Mouse (Mus musculus): ENCODE results near the gene Prdx2.

Prdx2 gene

DNA sequence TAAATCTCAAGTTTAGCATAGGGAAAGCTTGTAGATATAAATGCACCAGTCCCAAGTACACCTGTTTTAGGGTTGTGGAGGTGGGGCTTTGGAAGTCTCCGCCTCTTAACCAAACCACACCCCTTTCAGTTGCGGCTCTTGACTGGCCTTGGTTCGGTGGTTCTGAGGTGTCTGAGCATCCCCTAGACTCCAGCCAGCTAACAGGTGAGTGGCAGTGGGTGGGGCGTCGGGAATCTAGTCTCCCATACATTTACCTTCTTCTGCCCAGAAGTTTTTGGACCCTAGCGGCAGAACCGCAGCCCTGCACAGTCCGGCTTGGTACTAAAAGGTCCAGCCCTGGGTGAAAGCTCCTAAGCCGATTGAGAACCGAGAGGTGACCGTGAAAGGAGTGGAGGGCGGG lies 19.6 kb upstream of the Prdx2 start:
- DNase-seq: no peak

DNA sequence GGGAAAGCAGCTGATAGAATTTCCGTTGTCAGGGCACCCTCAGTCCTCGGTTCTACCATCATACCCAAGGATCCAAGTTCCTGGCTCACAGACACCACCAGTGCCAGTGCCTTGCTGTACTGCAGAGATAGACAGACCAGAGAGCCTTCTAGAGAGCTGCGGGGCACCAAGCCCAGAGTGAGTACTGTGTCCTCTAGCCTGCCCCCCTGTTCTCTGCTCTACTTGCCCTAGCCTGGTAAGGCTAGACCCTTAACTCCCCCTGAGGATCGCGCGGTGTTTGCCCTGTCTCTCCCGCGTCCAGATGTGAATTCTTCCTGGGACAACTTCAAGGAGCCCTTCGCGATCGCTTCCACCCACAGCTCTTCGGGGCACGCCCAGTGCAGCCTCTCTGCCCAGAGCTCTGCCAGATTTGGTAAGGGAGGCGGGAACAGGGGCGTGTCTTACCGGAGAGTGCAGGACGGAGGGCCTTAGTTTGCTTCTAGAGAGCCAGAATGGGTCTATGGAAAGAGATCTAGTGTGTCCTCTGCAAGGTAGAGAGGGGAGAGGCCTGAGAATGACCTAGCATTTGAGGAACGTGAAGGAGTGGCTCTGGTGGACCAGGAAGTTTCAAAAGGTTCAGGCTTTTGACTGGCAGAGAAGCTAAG lies 16.7 kb upstream of the Prdx2 start:
- DNase-seq: no peak

- DNase-seq: peak; percentile 80 to 88
Measured at GRCm38 (mm10) chr8:84956768-84957167, 12.6 kb upstream of the Prdx2 start.

- DNase-seq: no peak
Measured at GRCm38 (mm10) chr8:84959811-84960210, 9.6 kb upstream of the Prdx2 start.

GRCm38 (mm10) chr8:84963952-84964351 lies 5.4 kb upstream of the Prdx2 start:
- no peak for DNase-seq

GRCm38 (mm10) chr8:84965731-84966291 lies 3.6 kb upstream of the Prdx2 start:
- DNase-seq: peak; percentile 92 to 93

DNA sequence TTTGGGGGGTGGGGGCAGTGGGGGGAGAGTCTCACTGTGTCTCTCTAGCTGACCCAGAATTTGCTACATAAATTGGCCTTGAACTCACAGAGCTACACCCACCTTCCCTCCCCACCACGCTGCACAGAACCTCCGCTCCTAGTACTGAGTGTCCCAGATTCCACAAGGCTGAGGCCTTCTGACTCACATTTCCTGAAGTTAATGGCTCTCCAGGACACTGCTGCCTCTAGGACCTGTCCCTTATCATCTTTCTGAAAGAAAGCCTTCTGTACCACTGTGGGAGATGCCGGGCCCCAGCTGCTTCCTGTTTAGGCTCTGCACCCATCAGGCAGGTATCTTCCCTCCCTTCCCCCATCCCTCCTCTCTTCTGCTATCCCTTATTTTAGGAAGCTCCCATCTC lies 2.8 kb upstream of the Prdx2 start:
- no peak for DNase-seq

- no peak for DNase-seq
Measured at GRCm38 (mm10) chr8:84967532-84968304, 1.7 kb upstream of the Prdx2 start.

DNA sequence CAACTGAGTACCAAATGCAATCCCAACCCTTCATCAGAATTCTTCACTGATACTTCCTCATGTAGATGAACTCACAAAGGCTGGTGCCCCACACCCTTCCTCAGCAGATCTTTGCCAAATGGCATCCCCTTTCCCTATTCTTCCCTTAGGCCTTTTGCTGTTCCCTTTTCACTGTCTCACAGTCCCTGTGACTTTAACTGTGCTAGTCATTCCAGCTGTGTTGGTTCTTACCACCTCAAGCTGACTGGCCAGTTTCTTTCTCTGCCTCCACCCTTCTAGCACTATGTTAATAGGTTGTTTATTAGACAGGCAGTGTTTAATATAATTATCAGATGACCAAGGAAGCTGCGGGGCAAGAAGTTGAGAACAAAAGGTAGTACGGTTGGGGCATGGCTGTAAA lies 737 bp upstream of the Prdx2 start:
- DNase-seq: no peak

DNA sequence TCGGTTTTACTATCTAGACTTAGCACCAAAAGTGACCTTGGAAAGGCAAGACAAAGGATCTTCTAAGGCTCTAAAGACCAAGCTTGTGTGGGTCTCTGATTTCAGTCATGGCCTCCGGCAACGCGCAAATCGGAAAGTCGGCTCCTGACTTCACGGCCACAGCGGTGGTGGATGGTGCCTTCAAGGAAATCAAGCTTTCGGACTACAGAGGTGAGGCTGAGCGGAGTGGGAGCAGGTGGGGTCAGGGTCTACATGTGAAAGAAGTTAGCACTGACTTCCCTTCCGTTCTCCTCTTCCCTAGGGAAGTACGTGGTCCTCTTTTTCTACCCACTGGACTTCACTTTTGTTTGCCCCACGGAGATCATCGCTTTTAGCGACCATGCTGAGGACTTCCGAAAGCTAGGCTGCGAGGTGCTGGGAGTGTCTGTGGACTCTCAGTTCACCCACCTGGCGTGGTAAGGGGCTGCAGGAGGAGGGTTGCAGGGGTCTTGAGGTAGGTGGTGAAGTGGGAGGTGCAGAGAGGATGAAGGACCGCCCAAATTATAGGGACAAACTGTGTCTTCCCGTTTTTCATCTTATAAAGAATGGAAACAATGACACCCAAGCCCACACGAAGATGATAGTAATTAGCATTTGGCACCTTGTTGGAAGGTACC lies 876 bp downstream of the Prdx2 start:
- no peak for DNase-seq

DNA sequence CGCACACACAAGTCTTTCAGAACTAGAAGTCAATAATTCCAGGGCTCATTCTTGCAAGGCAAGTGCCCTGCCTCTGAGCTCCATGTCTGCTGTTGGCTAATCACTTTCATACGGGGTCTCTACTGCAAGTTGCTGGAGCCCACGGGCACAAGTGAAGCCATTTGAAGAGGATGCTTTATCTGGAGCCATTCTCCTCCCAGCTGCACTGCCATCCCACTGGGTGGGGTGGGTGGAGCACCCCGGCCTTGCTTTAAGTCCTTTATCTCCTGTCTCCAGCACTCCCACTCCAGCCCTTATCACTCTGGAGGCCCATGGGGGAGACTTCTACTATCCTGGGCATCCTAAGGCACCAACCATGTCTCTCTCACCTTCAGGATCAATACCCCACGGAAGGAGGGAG lies 1.5 kb downstream of the Prdx2 start:
- DNase-seq: no peak

- DNase-seq: no peak
Measured at GRCm38 (mm10) chr8:84973079-84973478, 3.7 kb downstream of the Prdx2 start.

GRCm38 (mm10) chr8:84973803-84974542 lies 4.6 kb downstream of the Prdx2 start:
- DNase-seq: peak in 1 of 2 experiments; percentile 55

DNA sequence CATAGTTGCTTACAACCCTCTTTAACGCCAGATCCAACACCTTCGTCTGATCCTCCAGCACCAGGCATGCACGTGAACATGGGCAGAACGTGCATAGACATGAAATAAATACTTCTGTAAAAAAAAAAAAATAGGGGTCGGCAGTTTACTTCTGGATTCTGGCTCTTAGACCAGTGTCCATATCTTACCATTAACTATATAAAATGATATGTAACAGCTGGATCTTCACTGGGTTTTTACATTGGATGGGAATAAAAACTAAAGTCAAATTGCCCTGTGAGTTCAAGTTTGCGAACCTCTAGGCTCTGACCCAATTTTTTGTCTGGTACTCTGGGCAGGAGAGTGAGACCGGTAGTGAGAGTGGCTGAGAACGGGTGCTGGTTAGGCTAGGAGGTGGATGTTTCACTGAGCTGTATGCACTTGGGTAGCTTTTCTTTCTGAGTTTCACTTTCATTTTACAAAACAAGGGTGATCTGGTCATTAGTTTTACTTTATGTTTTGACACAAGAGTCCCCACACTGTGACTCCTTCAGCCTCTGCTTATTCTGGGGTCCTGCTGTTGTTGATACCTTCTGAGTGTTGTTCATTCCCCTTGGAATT lies 5.3 kb downstream of the Prdx2 start:
- DNase-seq: no peak

GRCm38 (mm10) chr8:84975434-84975833 lies 6.0 kb downstream of the Prdx2 start:
- peak; percentile 49 to 51 for DNase-seq

- DNase-seq: peak; percentile 92 to 93
Measured at GRCm38 (mm10) chr8:84976031-84976762, 6.8 kb downstream of the Prdx2 start.

DNA sequence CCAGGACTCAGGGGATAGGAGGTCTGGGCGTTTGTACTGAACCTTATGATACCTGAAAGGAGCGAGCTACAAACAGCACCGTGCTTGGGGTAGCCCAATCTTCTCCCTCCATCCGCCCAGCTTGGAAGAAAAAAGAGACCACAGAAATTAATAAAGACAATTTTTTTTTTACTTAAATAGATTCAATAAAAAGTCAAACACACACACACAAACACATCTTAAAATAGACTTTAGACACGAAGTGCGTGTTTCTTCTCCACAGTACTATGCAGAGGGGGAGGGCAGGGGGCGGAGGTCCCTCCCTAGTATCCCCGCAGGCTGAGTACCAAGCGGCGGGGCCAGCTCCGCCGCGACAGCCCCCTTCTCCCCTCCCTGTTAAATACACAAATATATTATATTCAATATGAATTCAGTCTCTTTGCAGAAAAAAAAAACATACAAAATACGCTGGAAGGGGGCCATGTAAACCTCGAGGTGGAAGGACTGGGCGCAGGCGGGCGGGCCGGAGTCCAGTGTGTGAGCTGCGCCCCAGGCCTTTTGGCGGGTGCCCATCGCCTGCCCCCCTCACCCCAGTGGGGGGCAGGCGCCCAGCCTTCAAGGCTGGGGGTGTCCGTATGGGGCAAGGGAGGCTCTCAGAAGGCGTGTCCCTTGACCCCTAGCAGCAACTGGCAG lies 7.5 kb downstream of the Prdx2 start:
- no peak for DNase-seq

- DNase-seq: peak; percentile 47 to 50
Measured at GRCm38 (mm10) chr8:84977435-84978247, 8.3 kb downstream of the Prdx2 start.

DNA sequence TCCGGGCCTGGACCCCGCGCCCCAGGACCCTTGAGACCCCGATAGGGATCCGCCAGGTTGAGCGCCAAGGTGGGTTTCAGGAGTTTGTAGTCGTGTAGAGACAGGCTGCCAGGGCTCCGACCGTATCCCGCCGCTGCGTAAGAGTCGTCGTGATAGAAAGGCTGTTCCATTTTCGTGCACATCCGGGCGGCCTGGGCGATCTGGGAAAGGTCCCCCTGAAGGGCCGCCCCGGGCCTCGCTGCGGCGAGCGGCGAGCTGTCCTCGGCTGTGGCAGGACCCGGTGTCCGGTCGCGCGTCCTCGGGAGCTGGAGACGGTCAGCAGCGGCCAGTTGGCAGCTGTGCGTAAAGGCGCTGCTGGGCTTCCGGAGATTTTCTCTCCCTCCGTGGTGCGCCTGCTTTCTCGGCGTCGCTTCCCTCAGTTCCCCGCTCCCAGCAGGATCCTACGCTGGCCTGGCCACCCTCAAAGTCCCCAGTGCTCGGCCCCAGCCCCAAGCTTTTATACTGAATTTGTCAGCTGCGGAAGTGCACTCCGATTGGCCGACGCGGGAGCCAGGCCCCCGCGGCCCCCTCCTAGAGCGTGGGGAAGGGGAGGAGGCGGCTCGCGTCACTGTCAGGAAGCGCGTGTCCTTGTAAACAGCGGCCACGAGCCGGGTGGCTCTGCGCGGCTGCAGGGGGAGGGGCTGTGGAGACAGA lies 9.0 kb downstream of the Prdx2 start, which contains the start of gene Junb:
Gene Junb (minus strand): TSS at position 471 of the 693 bp plus-strand sequence.
- DNase-seq: peak; percentile 84 to 87

All from cerebellum, postnatal 36 days (tissue).